Mouse (Mus musculus): ENCODE data around the gene Eaf2. TPM values are rescaled to one million over a fixed set of nuclear protein-coding genes. Genes with fewer than 3 reads are reported as not detected.
A peak's percentile ranks its signal among the peaks of the same experiment; 100 is the strongest.

Eaf2 gene
- polyA plus RNA-seq, 1 experiment from 2014 or later, result 1.2 TPM

- H3K27ac ChIP-seq, result peak overlapping the region; percentile 93
- peaks cover 20% of the 10 kb centered on the region for H3K27me3 ChIP-seq (ENCODE audit: insufficient read depth, poor library complexity, severe bottlenecking)
- peaks cover 17% of the 10 kb centered on the region; the same call in 1 of the 2 replicates for H3K36me3 ChIP-seq
- no peaks in the 10 kb centered on the region for H3K9me3 ChIP-seq
- DNase-seq (ENCODE audit: low spot score), result no peak
- 3% methylated on average over 11 of the region's 11 CpGs for WGBS
- peak overlapping the region; percentile 85 for H3K4me3 ChIP-seq
- peaks cover 16% of the 10 kb centered on the region for H3K4me1 ChIP-seq (replicated peaks)
Measured at GRCm38 (mm10) chr16:36827611-36828053, 47.2 kb downstream of the Eaf2 start.

GRCm38 (mm10) chr16:36821474-36821873 lies 53.3 kb downstream of the Eaf2 start:
- WGBS, result 13% methylated on average over 3 of the region's 3 CpGs
- peaks cover 5% of the 10 kb centered on the region; the same call in 1 of the 2 replicates for H3K27me3 ChIP-seq (ENCODE audit: insufficient read depth, poor library complexity, severe bottlenecking)
- no peaks in the 10 kb centered on the region for H3K36me3 ChIP-seq
- peaks cover 7% of the 10 kb centered on the region for H3K4me1 ChIP-seq (replicated peaks)
- H3K4me3 ChIP-seq, result no peak overlapping the region
- DNase-seq (ENCODE audit: low spot score), result peak; percentile 38
- no peaks in the 10 kb centered on the region for H3K9me3 ChIP-seq
- 0 out of 2 replicates have a peak overlapping the region, but pooled peaks have one; percentile 35 for H3K27ac ChIP-seq

GRCm38 (mm10) chr16:36820747-36821146 lies 54.1 kb downstream of the Eaf2 start:
- no peak overlapping the region for H3K4me3 ChIP-seq
- no peak for DNase-seq (ENCODE audit: low spot score)
- 87% methylated on average over 3 of the region's 3 CpGs for WGBS
- H3K36me3 ChIP-seq, result no peaks in the 10 kb centered on the region
- H3K9me3 ChIP-seq, result no peaks in the 10 kb centered on the region
- no peaks in the 10 kb centered on the region for H3K27me3 ChIP-seq (ENCODE audit: insufficient read depth, poor library complexity, severe bottlenecking)
- H3K27ac ChIP-seq, result no peak overlapping the region
- H3K4me1 ChIP-seq (replicated peaks), result peaks cover 7% of the 10 kb centered on the region

- Histone ChIP-seq H3K4me3 (no peak overlapping the region), H3K4me1 (replicated peaks) (peaks cover 7% of the 10 kb centered on the region), H3K27ac (no peak overlapping the region), H3K36me3 (no peaks in the 10 kb centered on the region), H3K27me3 (ENCODE audit: insufficient read depth, poor library complexity, severe bottlenecking) (no peaks in the 10 kb centered on the region), H3K9me3 (no peaks in the 10 kb centered on the region)
- 60% methylated on average over 6 of the region's 6 CpGs for WGBS
- DNase-seq (ENCODE audit: low spot score), result no peak
Measured at GRCm38 (mm10) chr16:36820016-36820415, 54.8 kb downstream of the Eaf2 start.

- 19% methylated on average over 7 of the region's 7 CpGs for WGBS
Measured at GRCm38 (mm10) chr16:36817321-36817926, 57.4 kb downstream of the Eaf2 start.

GRCm38 (mm10) chr16:36816916-36817315 lies 57.9 kb downstream of the Eaf2 start:
- peaks cover 6% of the 10 kb centered on the region for H3K4me1 ChIP-seq (replicated peaks)
- H3K4me3 ChIP-seq, result no peak overlapping the region
- DNase-seq (ENCODE audit: low spot score), result no peak
- H3K36me3 ChIP-seq, result no peaks in the 10 kb centered on the region
- H3K9me3 ChIP-seq, result no peaks in the 10 kb centered on the region
- H3K27ac ChIP-seq, result no peak overlapping the region
- H3K27me3 ChIP-seq (ENCODE audit: insufficient read depth, poor library complexity, severe bottlenecking), result no peaks in the 10 kb centered on the region

More at GRCm38 (mm10) chr16:36817321-36817926, 57.4 kb downstream of the Eaf2 start:
- no peak overlapping the region for H3K27ac ChIP-seq
- peaks cover 7% of the 10 kb centered on the region for H3K4me1 ChIP-seq (replicated peaks)
- no peaks in the 10 kb centered on the region for H3K27me3 ChIP-seq (ENCODE audit: insufficient read depth, poor library complexity, severe bottlenecking)
- peak; percentile 67 for DNase-seq (ENCODE audit: low spot score)
- no peaks in the 10 kb centered on the region for H3K36me3 ChIP-seq
- no peak overlapping the region for H3K4me3 ChIP-seq
- H3K9me3 ChIP-seq, result no peaks in the 10 kb centered on the region

GRCm38 (mm10) chr16:36813680-36814079 lies 61.1 kb downstream of the Eaf2 start:
- H3K27me3 ChIP-seq (ENCODE audit: insufficient read depth, poor library complexity, severe bottlenecking), result no peaks in the 10 kb centered on the region
- WGBS, result 73% methylated on average over 3 of the region's 3 CpGs
- DNase-seq (ENCODE audit: low spot score), result no peak

GRCm38 (mm10) chr16:36808616-36809015 lies 66.2 kb downstream of the Eaf2 start:
- Histone ChIP-seq H3K36me3 (no peaks in the 10 kb centered on the region), H3K4me3 (no peak overlapping the region), H3K9me3 (no peaks in the 10 kb centered on the region), H3K27ac (no peak overlapping the region), H3K4me1 (replicated peaks) (no peaks in the 10 kb centered on the region), H3K27me3 (ENCODE audit: insufficient read depth, poor library complexity, severe bottlenecking) (no peaks in the 10 kb centered on the region)
- WGBS, result 87% methylated on average over 3 of the region's 3 CpGs
- no peak for DNase-seq (ENCODE audit: low spot score)

More at GRCm38 (mm10) chr16:36813680-36814079, 61.1 kb downstream of the Eaf2 start:
- no peak overlapping the region for H3K4me3 ChIP-seq
- H3K27ac ChIP-seq, result no peak overlapping the region
- H3K9me3 ChIP-seq, result no peaks in the 10 kb centered on the region
- H3K36me3 ChIP-seq, result no peaks in the 10 kb centered on the region
- H3K4me1 ChIP-seq (replicated peaks), result no peaks in the 10 kb centered on the region

GRCm38 (mm10) chr16:36802361-36802760 lies 72.4 kb downstream of the Eaf2 start:
- WGBS, result 87% methylated on average over 3 of the region's 3 CpGs
- Histone ChIP-seq H3K27me3 (ENCODE audit: insufficient read depth, poor library complexity, severe bottlenecking) (no peaks in the 10 kb centered on the region), H3K36me3 (no peaks in the 10 kb centered on the region), H3K27ac (no peak overlapping the region), H3K9me3 (peaks cover 3% of the 10 kb centered on the region), H3K4me1 (replicated peaks) (no peaks in the 10 kb centered on the region), H3K4me3 (no peak overlapping the region)
- DNase-seq (ENCODE audit: low spot score), result no peak

- 89% methylated on average over 2 of the region's 2 CpGs for WGBS
- no peaks in the 10 kb centered on the region for H3K4me1 ChIP-seq (replicated peaks)
- no peaks in the 10 kb centered on the region for H3K36me3 ChIP-seq
- peaks cover 3% of the 10 kb centered on the region for H3K9me3 ChIP-seq
- no peaks in the 10 kb centered on the region for H3K27me3 ChIP-seq (ENCODE audit: insufficient read depth, poor library complexity, severe bottlenecking)
- H3K4me3 ChIP-seq, result no peak overlapping the region
- H3K27ac ChIP-seq, result no peak overlapping the region
- no peak for DNase-seq (ENCODE audit: low spot score)
Measured at GRCm38 (mm10) chr16:36798334-36798733, 76.5 kb downstream of the Eaf2 start.

- whole genome bisulfite sequencing, result 85% methylated on average over 2 of the region's 2 CpGs
- Histone ChIP-seq H3K9me3 (no peaks in the 10 kb centered on the region), H3K4me1 (replicated peaks) (no peaks in the 10 kb centered on the region), H3K4me3 (no peak overlapping the region), H3K27me3 (ENCODE audit: insufficient read depth, poor library complexity, severe bottlenecking) (no peaks in the 10 kb centered on the region), H3K36me3 (no peaks in the 10 kb centered on the region), H3K27ac (no peak overlapping the region)
- DNase-seq (ENCODE audit: low spot score), result no peak
Measured at GRCm38 (mm10) chr16:36794976-36795375, 79.8 kb downstream of the Eaf2 start.

- Histone ChIP-seq H3K27me3 (ENCODE audit: insufficient read depth, poor library complexity, severe bottlenecking) (no peaks in the 10 kb centered on the region), H3K4me3 (no peak overlapping the region), H3K27ac (no peak overlapping the region), H3K4me1 (replicated peaks) (no peaks in the 10 kb centered on the region), H3K9me3 (no peaks in the 10 kb centered on the region), H3K36me3 (no peaks in the 10 kb centered on the region)
- 88% methylated on average over 4 of the region's 4 CpGs for WGBS
- DNase-seq (ENCODE audit: low spot score), result no peak
Measured at GRCm38 (mm10) chr16:36790166-36790565, 84.6 kb downstream of the Eaf2 start.

- no peaks in the 10 kb centered on the region for H3K9me3 ChIP-seq
- H3K4me3 ChIP-seq, result no peak overlapping the region
- 90% methylated on average over 7 of the region's 7 CpGs for WGBS
- H3K4me1 ChIP-seq (replicated peaks), result no peaks in the 10 kb centered on the region
- no peak for DNase-seq (ENCODE audit: low spot score)
- H3K27ac ChIP-seq, result no peak overlapping the region
- H3K36me3 ChIP-seq, result no peaks in the 10 kb centered on the region
- H3K27me3 ChIP-seq (ENCODE audit: insufficient read depth, poor library complexity, severe bottlenecking), result no peaks in the 10 kb centered on the region
Measured at GRCm38 (mm10) chr16:36786466-36786865, 88.3 kb downstream of the Eaf2 start.

Measured in hindbrain, embryonic 10.5 days (tissue).